Mouse (Mus musculus) stomach, postnatal 0 days (tissue): ENCODE measurements around the gene Pmpcb.

Source experiments
- CTCF ChIP-seq: IDR thresholded peaks from 2 replicates; pipeline ENCODE4 v1.5.1; 2016; ENCODE audit warnings: antibody characterized with exemption, low read depth, mild to moderate bottlenecking, moderate library complexity
- EP300 ChIP-seq: optimal IDR thresholded peaks from 2 replicates; pipeline ENCODE3; 2016; ENCODE audit warnings: antibody characterized with exemption

DNA sequence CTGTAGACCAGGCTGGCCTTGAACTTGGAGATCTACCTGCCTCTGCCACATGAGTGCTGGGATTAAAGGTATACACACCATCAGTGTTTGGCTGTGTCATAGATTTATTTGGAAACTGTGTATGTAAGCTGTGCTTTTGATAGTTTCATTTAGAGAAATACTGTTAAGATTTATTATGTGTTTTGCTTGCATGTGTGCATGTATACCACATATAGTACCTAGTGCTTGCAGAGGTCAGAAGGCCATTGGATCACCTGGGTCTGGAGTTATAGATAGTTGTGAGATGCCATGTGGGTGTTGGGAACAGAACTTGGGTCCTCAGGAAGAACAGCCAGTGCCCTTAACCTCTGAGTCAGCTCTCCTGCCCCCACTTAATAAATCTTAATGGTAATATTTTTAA is 7.7 kb downstream of the Pmpcb start:
- TF ChIP-seq CTCF (no peak), EP300 (no peak)
